Mouse (Mus musculus): Measurements from ENCODE around the gene Coro2b. TPM values are rescaled to one million over a fixed set of nuclear protein-coding genes. Genes with fewer than 3 reads are reported as not detected.

Coro2b gene
- total RNA-seq, 2 experiments from 2014 or later, result 0.38 TPM; not detected in 1

DNA sequence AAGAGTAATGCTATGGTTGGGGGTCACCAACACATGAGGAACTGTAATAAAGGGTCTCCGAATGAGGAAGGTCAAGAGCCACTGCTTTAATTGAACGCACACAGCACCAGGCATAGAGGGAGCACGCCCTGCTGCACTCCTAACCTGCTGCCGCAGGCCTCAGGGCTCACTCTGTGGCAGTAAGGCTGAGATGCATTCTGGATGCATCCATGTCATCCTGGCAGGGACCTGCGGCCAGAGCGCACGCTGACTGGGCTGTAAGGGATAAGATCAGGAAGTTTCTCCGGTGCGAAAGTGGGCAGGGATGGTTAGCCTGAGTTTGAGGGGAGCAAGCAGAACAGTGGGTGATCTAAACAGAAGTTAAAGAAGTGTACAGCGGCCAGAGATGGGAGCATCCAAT lies 17.5 kb downstream of the Coro2b start:
- ATAC-seq (replicated peaks; ENCODE audit: low FRiP score, poor library complexity, severe bottlenecking), result no peak

- ATAC-seq (replicated peaks; ENCODE audit: low FRiP score, poor library complexity, severe bottlenecking), result no peak
These were observed 18.3 kb downstream of the Coro2b start for GRCm38 (mm10) chr9:62518572-62518971.

DNA sequence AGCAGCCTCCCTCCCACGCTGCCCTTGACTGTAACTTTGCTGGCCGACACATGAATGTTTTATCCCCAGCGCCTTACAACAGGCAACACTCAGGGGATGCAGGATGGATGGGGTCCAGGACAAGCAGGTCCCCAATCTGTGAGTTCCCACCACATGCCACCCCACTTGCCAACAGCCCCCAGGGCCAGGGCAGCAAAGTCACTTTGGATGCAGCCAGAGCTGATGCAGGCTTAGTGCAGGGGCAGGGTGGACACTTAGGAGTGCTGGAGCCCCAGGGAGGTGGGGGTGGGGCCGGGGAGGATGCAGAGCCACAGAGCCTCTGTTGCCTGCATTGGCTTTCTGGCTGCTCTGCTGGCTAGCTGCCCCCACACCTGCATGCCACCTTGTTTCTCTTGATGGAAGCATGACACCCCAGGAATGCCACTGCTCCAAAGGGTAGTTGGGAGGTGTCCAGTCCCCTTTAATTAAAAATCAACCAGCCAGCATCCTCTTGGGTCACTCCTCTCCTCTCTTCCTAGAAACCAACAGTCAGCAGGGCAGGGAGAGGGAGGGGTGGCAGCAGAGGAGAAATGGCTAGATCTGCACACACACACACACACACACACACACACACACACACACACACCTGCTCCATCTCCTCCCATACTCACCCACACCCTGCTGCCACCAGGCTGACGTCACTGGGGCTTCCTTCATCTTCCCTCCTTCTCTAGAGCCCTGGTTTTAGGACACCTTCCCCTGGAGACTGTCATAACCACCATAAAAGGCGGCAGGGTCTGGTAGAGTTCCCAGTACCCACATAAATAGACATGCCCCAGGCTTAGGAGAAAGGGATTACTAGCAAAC lies 19.5 kb downstream of the Coro2b start:
- no peak for ATAC-seq (replicated peaks; ENCODE audit: low FRiP score, poor library complexity, severe bottlenecking)

DNA sequence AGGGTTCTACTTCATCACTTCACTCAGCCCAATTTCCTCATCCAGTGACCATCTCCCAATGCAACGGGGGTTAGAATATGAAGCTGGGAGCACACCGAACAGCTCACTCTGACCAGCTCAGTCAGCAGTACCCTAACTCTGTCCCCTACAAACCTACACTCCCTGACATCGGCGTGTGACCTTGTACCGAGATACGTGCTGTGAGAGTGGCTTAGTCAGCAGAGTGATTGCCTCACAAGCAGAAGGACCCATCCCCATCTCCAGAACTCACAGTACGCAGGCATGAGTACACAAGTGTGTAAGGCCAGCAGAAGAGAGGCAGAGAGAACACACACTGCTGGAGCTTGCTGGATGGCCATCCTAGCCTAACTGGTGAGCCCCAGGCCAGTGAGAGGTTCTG lies 21.7 kb downstream of the Coro2b start:
- ATAC-seq (replicated peaks; ENCODE audit: low FRiP score, poor library complexity, severe bottlenecking), result no peak

DNA sequence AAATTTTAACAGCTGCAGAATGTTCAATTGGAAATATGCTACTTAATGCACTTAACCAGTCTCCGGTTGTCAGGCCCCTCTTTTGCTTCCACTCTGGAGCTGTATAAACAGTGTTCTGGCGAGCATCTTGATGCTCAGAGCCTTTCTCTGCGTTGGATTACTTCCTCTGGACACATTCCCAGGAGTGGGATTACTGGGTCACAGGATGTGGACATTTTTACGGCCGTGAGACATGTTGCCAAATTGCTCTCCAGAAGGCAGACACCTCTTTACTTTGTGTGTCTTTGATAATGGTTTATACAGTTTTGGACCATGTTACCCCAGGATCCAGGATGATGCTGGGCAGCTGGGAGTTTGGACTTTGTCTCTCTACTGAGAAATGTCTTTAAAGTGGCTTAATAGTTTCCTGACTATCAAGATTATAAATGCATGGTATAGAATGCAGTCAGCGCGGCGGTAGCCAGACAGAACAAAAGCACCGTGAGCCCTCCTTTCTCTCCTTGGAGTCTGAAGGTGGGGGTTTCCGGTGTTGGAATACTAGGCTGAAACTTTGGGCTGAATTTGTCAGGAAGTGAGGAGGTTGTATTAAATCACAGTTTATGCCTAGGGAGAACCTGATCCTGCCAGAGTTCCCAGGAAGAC lies 23.2 kb downstream of the Coro2b start:
- ATAC-seq (replicated peaks; ENCODE audit: low FRiP score, poor library complexity, severe bottlenecking), result no peak

GRCm38 (mm10) chr9:62510530-62510936 lies 26.3 kb downstream of the Coro2b start:
- ATAC-seq (replicated peaks; ENCODE audit: low FRiP score, poor library complexity, severe bottlenecking), result no peak

DNA sequence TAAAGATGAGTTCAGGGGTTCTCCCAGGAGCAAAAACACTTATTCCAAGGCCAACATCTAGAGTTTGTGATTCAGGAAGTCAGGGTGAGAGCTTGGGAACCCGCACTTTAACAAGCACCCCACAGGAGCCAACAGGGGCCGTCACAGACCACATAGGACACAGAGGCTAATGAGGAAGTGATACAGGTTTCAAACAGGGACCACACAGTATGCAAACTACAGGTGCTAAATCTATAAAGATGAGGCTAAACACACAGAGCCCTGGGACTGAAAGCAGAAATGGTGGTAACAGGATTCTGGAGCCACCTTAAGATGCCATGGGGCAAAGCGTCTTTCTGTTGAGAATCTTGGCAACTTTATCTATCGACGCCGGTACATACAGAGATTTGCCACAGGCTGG lies 27.2 kb downstream of the Coro2b start:
- no peak for ATAC-seq (replicated peaks; ENCODE audit: low FRiP score, poor library complexity, severe bottlenecking)

DNA sequence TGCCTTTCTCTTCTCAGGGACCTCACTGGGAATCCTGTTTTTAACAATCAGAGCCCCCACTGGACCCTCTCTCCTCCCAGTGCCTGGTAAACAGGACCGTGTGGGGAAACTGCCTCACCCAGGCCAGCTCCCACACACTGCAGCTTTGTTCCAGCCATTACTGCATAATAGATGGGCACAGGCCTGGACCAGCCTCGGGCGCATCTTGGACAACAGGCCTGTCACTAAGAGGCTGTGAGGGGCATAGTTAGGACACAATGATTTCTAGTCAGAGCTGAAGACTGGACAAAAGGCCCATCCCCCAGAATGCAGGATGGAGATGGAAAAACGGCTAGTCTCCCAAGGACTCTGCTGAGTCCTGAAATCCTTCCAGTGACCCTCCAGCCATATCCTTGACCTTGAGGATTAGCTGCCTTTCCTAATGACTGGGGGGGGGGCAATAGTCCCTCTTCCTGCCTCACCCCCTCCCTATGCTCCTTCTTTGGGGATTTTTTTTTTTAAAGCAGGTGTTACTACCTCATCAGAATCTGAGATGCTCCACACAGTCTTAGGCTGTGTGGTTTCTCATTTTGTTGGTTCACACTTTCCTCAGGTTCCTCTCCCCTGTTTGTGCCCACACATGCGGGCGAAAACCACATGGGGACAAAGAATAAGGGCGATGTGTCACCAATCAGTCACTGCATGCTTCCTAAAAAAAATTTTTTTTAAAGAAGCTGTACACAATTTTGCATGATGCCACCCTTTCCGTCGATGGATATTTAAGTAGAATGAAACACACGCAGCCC lies 27.9 kb downstream of the Coro2b start:
- ATAC-seq (replicated peaks; ENCODE audit: low FRiP score, poor library complexity, severe bottlenecking), result no peak

- ATAC-seq (replicated peaks; ENCODE audit: low FRiP score, poor library complexity, severe bottlenecking), result no peak
These were observed 30.3 kb downstream of the Coro2b start for GRCm38 (mm10) chr9:62506467-62507067.

- no peak for ATAC-seq (replicated peaks; ENCODE audit: low FRiP score, poor library complexity, severe bottlenecking)
These were observed 32.7 kb downstream of the Coro2b start for GRCm38 (mm10) chr9:62504129-62504528.

GRCm38 (mm10) chr9:62502361-62502760 lies 34.5 kb downstream of the Coro2b start:
- no peak for ATAC-seq (replicated peaks; ENCODE audit: low FRiP score, poor library complexity, severe bottlenecking)

DNA sequence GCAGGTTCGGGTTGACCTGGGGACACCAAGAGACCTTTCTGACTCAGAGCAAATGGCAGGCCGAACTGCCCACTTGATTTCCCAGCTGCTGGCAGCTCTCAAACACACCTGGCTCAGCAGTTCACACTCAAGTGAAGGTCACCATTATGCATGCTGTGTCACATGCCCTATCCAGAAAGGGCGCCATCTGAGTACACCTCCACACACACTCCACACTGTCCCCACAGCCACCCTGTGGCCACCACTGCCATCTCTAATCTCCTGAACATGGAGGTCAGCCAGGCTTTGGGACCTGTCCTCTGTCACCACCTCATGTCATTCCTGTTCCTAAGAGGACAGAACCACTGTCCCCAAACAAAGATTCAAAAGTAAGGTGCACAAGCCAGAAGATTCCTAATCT lies 35.3 kb downstream of the Coro2b start:
- ATAC-seq (replicated peaks; ENCODE audit: low FRiP score, poor library complexity, severe bottlenecking), result no peak

DNA sequence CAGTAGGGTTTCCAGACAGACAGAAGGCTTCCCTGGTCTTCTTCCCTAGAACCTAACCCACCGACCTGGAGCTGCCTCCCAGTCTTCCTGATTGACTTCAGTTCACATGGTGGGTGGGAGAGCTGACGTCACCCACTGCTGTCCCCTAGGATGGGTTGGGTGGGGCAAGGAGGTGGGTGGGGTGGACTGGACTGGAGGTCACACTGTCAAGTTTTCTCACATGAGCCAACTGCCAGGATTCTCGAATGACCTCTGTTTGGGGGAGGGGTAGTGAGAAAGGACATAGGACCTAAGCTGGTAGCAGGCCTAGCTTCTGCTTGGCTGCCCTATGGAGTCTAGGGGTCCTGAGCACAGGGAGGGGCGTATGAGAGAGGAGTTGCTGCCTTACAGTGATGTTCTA lies 36.8 kb downstream of the Coro2b start:
- ATAC-seq (replicated peaks; ENCODE audit: low FRiP score, poor library complexity, severe bottlenecking), result no peak

DNA sequence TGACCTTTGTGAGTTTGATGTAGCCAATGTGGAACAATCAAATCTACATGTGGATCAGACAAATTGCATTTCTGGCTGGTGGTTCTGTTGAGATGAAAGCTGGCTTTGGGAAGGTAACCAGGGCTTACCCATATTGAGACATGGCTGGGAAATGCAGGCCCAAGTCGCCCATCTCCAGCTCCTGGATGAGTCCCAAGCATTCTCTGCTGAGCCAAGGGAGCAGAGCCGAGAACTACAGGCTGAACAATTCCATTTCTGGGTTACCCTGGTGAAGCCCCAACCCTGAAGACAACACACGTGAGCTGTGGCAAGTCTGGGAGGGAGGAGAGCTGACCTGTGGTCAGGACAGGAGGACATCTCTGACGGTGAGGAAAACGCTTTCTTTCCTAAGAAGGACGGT lies 37.9 kb downstream of the Coro2b start:
- ATAC-seq (replicated peaks; ENCODE audit: low FRiP score, poor library complexity, severe bottlenecking), result no peak

GRCm38 (mm10) chr9:62497135-62498092 lies 39.4 kb downstream of the Coro2b start:
- no peak for ATAC-seq (replicated peaks; ENCODE audit: low FRiP score, poor library complexity, severe bottlenecking)

- no peak for ATAC-seq (replicated peaks; ENCODE audit: low FRiP score, poor library complexity, severe bottlenecking)
These were observed 44.4 kb downstream of the Coro2b start for GRCm38 (mm10) chr9:62492306-62492990.

- ATAC-seq (replicated peaks; ENCODE audit: low FRiP score, poor library complexity, severe bottlenecking), result no peak
These were observed 45.2 kb downstream of the Coro2b start for GRCm38 (mm10) chr9:62491611-62492010.

- ATAC-seq (replicated peaks; ENCODE audit: low FRiP score, poor library complexity, severe bottlenecking), result no peak
These were observed 45.7 kb downstream of the Coro2b start for GRCm38 (mm10) chr9:62491104-62491503.

DNA sequence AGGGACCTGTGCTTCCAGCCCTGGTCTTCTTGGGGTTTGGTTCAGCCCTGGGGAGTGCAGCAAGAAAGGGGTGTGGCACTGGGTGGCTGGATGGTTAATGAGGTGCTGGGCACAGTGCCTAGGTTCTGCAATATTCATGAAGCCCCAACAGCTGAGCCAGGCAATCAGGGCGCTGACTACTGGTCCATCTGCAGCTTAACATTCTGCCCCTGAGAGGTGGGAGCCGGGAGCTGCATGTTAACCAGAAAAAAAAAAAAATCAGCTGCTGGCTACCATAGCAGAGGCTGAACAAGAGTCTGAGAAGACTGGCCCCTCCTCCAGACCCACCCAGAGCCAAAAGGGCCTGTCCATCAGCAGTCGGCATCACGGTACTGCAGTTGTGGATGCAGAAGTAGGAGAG lies 52.7 kb downstream of the Coro2b start:
- ATAC-seq (replicated peaks; ENCODE audit: low FRiP score, poor library complexity, severe bottlenecking), result no peak

Data from erythroblast, adult 5-6 weeks (primary cell).